Mouse (Mus musculus) heart, postnatal 0 days (tissue): ENCODE measurements around the gene Afap1. TPM values are rescaled to one million over a fixed set of nuclear protein-coding genes. Genes with fewer than 3 reads are reported as not detected.

ENCODE experiments used
- ATAC-seq: fragments of 200-750 bp; cut with Nextera tagmentation; 2 replicates; pipeline ENCODE4 v1.8.0; 2017; ENCODE audit warnings: low read depth, moderate number of reproducible peaks, moderate library complexity; ENCODE audit not compliant: insufficient read depth
- DNase-seq: peaks from one replicate; pipeline ENCODE4 v3.0.0-alpha.2; 2016; ENCODE audit warnings: low spot score
- H3K27ac ChIP-seq: fragments of 300-500 bp; sonication (generic); 2 replicates; pipeline ENCODE4 v1.5.1; 2014; ENCODE audit warnings: low read depth, mild to moderate bottlenecking
- H3K27me3 ChIP-seq: fragments of 300-500 bp; sonication (generic); 2 replicates; pipeline ENCODE4 v1.6.1; 2014; ENCODE audit warnings: low read length, mixed read lengths; ENCODE audit not compliant: control insufficient read depth, insufficient read depth
- H3K36me3 ChIP-seq: fragments of 300-500 bp; sonication (generic); replicated peaks from 2 replicates; pipeline ENCODE4 v1.6.1; 2014; ENCODE audit warnings: low read length, mixed read lengths; ENCODE audit not compliant: control insufficient read depth, insufficient read depth
- H3K4me1 ChIP-seq: fragments of 300-500 bp; sonication (generic); 2 replicates; pipeline ENCODE4 v1.6.1; 2014; ENCODE audit warnings: antibody characterized with exemption; ENCODE audit not compliant: control insufficient read depth, insufficient read depth
- H3K4me2 ChIP-seq: fragments of 300-500 bp; sonication (generic); 2 replicates; pipeline ENCODE4 v1.6.1; 2014; ENCODE audit warnings: low read depth, mild to moderate bottlenecking, low read length, moderate library complexity
- H3K4me3 ChIP-seq: fragments of 300-500 bp; sonication (generic); 2 replicates; pipeline ENCODE4 v1.5.1; 2014; ENCODE audit warnings: low read depth, low read length
- H3K9ac ChIP-seq: fragments of 300-500 bp; sonication (generic); replicated peaks from 2 replicates; pipeline ENCODE4 v1.6.1; 2014; ENCODE audit warnings: low read depth, low read length, mixed read lengths
- H3K9me3 ChIP-seq: fragments of 300-500 bp; sonication (generic); replicated peaks from 2 replicates; pipeline ENCODE4 v1.6.1; 2016; ENCODE audit warnings: low read length; ENCODE audit not compliant: control insufficient read depth
- CTCF ChIP-seq: IDR thresholded peaks from 2 replicates; pipeline ENCODE4 v1.5.1; 2016; ENCODE audit warnings: antibody characterized with exemption, control low read depth, low read depth
- EP300 ChIP-seq: IDR thresholded peaks from 2 replicates; pipeline ENCODE4 v1.6.1; 2016; ENCODE audit warnings: antibody characterized with exemption, low read depth
- WGBS: fragments of 180-500 bp; shearing (Covaris S2); extraction: QIAGEN DNeasy Blood & Tissue Kit; methylation state at CpG from one replicate; pipeline ENCODE4 v1.1.7; 2014; 5-methylcytosine and 5-hydroxymethylcytosine counted together
- polyA plus RNA-seq: library from polyadenylated mRNA; unstranded; fragments of >200 nt; fragmentation: Nextera tagmentation; extraction: Ambion mirVana; gene quantifications from 2 replicates; pipeline ENCODE4 v1.2.1, GENCODE M21; 2015
- total RNA-seq: library from RNA; depleted of rRNA; stranded (reverse); fragments of >200 nt; gene quantifications from 2 replicates; pipeline ENCODE4 v1.2.3, GENCODE M21; 2014; ENCODE audit warnings: low replicate concordance

Afap1 gene
- total and polyA plus RNA-seq, 2 experiments from 2014 or later = 14.9 to 30.3 TPM

- peak overlapping the region; percentile 68 for H3K27ac ChIP-seq
- H3K9ac ChIP-seq = 0 out of 2 replicates have a peak overlapping the region, but pooled peaks have one; percentile 23
- H3K4me1 ChIP-seq = peaks cover 19% of the 10 kb centered on the region; the same call in 1 of the 2 replicates
- H3K9me3 ChIP-seq = no peaks in the 10 kb centered on the region
- H3K27me3 ChIP-seq = no peaks in the 10 kb centered on the region
- H3K4me3 ChIP-seq = no peak overlapping the region
- H3K36me3 ChIP-seq = peaks cover 58% of the 10 kb centered on the region
- TF ChIP-seq CTCF (no peak), EP300 (no peak)
- ATAC-seq (peak; percentile 75), DNase-seq (peak; percentile 84)
- H3K4me2 ChIP-seq = peak overlapping the region; percentile 44
- 5% methylated on average over 12 of the region's 12 CpGs for WGBS
Measured at GRCm38 (mm10) chr5:35973800-35974199, 80.7 kb downstream of the Afap1 start.

GRCm38 (mm10) chr5:35974265-35974664, 81.1 kb downstream of the Afap1 start:
- Histone ChIP-seq H3K4me3 (no peak overlapping the region), H3K27me3 (no peaks in the 10 kb centered on the region), H3K36me3 (peaks cover 58% of the 10 kb centered on the region), H3K4me2 (peak overlapping the region; percentile 44), H3K4me1 (peaks cover 19% of the 10 kb centered on the region; the same call in 1 of the 2 replicates), H3K27ac (peak overlapping the region; percentile 68), H3K9me3 (no peaks in the 10 kb centered on the region), H3K9ac (peak overlapping the region; percentile 23; the same call in 1 of the 2 replicates)
- TF ChIP-seq CTCF = no peak
- TF ChIP-seq EP300 = no peak
- ATAC-seq = no peak
- DNase-seq = no peak
- WGBS = 40% methylated on average over 15 of the region's 15 CpGs

GRCm38 (mm10) chr5:35975681-35976080, 82.6 kb downstream of the Afap1 start:
- Histone ChIP-seq H3K27me3 (no peaks in the 10 kb centered on the region), H3K9ac (no peak overlapping the region), H3K27ac (no peak overlapping the region), H3K9me3 (no peaks in the 10 kb centered on the region), H3K4me2 (no peak overlapping the region), H3K4me3 (no peak overlapping the region), H3K36me3 (peaks cover 57% of the 10 kb centered on the region), H3K4me1 (peaks cover 19% of the 10 kb centered on the region; the same call in 1 of the 2 replicates)
- ATAC-seq (peak; percentile 51; the same call in 1 of the 2 replicates), DNase-seq (peak; percentile 66)
- TF ChIP-seq EP300 = no peak
- peak; percentile 72 for TF ChIP-seq CTCF
- 9% methylated on average over 5 of the region's 5 CpGs for WGBS

GRCm38 (mm10) chr5:35980542-35980941, 87.4 kb downstream of the Afap1 start:
- Histone ChIP-seq H3K27me3 (no peaks in the 10 kb centered on the region), H3K9ac (no peak overlapping the region), H3K9me3 (no peaks in the 10 kb centered on the region), H3K36me3 (peaks cover 81% of the 10 kb centered on the region), H3K4me1 (no peaks in the 10 kb centered on the region), H3K27ac (no peak overlapping the region), H3K4me3 (no peak overlapping the region), H3K4me2 (no peak overlapping the region)
- ATAC-seq (no peak), DNase-seq (no peak)
- TF ChIP-seq EP300 = no peak
- no peak for TF ChIP-seq CTCF
- 84% methylated on average over 5 of the region's 5 CpGs for WGBS

DNA sequence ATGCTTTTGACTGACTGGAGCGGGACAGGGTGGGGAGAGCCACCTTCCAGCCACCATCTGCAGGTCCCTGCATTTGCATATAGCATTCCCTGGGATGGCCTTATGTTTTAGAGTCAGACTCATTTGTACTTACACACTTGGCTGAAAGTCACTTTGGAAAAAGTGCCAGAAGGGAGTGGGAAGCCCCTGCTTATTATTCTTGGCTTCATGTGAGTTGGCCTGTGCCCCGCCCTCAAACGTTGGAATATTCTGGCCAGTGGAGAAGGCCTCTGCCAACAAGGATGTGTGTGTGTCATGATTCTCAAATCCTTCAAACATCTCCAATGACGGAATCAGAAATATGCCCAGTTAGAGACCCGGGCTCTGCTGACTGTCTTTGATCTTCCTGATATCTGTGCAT, 88.2 kb downstream of the Afap1 start:
- no peaks in the 10 kb centered on the region for H3K9me3 ChIP-seq
- TF ChIP-seq CTCF (no peak), EP300 (no peak)
- no peak overlapping the region for H3K4me3 ChIP-seq
- H3K4me1 ChIP-seq = no peaks in the 10 kb centered on the region
- ATAC-seq = no peak
- H3K4me2 ChIP-seq = no peak overlapping the region
- no peak overlapping the region for H3K27ac ChIP-seq
- no peak for DNase-seq
- H3K36me3 ChIP-seq = peaks cover 78% of the 10 kb centered on the region
- H3K9ac ChIP-seq = no peak overlapping the region
- WGBS = 62% methylated on average over 5 of the region's 5 CpGs
- no peaks in the 10 kb centered on the region for H3K27me3 ChIP-seq

DNA sequence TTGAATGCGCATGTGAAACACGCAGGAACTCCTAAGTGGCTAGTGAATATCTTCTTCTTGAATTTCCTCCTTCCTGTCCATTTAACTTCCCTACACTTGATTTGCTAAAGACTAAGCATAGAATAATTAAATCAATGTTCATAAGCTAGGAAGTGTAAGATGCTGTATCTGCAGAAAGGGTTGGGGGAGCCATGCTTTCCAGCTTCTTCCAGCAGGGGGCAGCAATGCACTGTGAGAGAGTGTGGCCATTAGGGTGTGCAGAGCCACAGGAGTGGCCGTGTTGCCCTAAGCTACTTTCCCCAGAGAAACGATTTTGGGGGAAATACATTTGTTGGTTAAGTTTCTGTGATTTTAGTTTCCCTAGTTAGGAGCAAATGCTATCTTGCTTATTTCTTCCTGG, 88.9 kb downstream of the Afap1 start:
- H3K9ac ChIP-seq = no peak overlapping the region
- H3K9me3 ChIP-seq = no peaks in the 10 kb centered on the region
- H3K27ac ChIP-seq = no peak overlapping the region
- H3K4me1 ChIP-seq = no peaks in the 10 kb centered on the region
- H3K4me2 ChIP-seq = no peak overlapping the region
- peaks cover 78% of the 10 kb centered on the region for H3K36me3 ChIP-seq
- H3K4me3 ChIP-seq = no peak overlapping the region
- DNase-seq = peak; percentile 43
- WGBS = 36% methylated on average over 4 of the region's 4 CpGs
- TF ChIP-seq CTCF (peak; percentile 97), EP300 (no peak)
- peak; percentile 50; the same call in 1 of the 2 replicates for ATAC-seq
- no peaks in the 10 kb centered on the region for H3K27me3 ChIP-seq
